Mouse (Mus musculus) testis, postnatal 10 days (tissue): ENCODE data around the gene Snap25.

Source experiments
- DNase-seq: peaks from one replicate; pipeline ENCODE4 v3.0.0; 2021; ENCODE audit warnings: low spot score

Snap25 gene

DNA sequence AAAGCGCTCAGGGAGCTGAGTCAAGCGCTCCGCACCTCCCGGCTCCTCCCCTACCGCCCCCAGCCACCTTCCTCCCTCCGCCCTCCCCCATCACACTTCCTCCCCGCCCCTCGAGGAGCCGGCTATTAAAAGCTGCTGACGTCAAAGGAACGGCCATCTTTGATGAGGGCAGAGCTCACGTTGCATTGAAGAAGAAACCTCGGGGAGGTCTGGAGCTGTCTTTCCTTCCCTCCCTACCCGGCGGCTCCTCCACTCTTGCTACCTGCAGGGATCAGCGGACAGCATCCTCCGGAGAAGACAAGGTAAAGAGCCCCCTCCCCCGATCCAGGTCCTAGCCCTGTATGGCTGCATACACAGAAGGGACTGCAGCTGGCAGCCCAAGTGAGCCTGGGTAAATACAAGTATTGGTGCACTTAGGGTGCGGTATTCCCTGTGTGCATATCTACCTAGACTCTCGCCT is at the start of gene Snap25:
TSS of gene Snap25 (plus strand) at position 155 of the 460 bp plus-strand sequence.
- DNase-seq, result peak; percentile 38

DNA sequence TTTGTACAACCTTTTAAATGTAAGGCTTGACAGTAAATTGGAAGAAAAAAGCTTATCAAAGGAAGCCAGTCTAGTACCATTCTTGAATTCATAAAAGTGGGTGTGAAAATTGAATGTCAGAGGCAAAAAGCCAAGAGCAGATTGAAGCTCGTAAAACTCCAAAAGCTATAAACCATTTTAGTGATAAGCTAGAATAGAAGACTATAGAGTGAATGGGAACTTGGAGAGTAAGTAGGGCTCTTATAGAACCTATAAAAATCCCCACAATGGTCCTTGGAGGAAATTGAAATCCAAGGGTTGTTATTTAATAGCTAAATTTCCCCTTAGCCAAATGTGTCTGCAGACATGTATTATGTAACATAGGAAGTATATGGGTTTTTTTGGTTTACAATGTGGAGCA is 46.3 kb upstream of the Snap25 start:
- no peak for DNase-seq

DNA sequence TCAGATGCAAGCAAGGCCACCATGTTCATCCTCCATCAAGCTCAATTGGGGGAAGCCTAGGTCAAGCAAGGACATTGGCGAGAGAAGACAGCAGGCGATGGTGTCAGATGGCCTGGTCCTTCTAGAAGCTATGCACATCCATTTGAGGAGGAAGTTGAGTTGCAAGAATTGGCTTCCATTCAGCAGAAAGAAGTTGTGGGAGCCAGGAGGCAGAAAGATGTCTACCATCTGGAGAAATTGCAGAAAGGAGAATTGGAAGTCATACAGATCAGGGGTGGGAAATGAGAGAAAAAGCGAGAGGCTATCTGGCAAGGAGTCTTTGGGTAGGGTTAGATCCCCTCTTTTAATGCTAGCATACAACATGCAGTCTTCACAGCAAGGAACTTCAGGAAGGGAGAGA is 44.1 kb upstream of the Snap25 start:
- no peak for DNase-seq

DNA sequence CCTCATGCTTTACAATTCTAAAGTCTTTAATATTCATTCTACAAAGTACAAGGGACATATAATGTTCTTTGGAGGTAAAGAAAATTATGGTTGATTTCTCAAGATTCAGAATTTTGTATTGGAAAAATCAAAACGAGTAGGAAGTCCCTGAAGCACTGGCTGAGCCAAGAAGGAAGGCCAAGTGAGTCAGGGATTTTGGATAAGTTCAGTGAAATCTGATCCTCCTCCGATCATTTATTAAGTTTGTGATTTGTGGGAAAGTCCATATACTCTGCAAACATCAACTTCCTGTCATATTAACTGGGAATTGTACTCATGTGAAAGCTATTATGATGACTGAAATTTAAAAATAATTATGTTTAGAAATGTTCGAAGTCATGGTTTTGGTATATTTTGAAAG is 43.6 kb upstream of the Snap25 start:
- no peak for DNase-seq

DNA sequence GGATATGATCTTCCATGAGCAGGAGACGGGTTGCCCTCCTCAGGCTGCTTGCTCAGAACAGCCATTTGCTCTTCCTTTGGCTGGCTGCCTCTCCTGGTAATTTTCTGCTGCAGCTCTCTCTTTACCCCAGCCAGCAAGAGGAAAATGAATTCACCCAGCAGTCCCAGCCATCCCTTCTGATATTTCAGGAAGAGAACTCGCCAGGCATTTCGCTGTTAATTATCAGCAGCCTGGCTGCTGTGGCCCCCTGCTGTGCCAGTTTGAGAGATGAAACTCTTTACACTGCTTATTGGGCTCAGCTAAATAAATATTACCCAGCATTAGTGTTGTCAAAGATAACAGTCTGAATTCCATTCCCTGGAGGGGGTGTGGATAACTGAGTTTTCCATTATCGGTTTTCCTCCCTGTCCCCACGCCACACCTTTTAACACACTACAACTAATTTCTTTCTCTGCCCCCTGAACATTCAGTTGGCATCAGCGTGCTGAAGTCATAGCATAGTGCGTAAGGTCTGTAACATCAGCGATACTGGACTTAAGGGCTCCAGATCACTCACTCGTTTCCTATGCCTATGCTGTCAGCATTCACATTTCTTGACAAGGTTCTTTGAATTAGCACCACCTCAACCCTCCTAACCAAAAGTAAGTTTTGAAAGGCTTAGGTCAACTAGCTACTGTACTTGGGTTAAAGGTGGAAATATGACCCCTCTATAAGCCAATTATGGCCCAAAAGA is 42.5 kb upstream of the Snap25 start:
- DNase-seq, result no peak

DNA sequence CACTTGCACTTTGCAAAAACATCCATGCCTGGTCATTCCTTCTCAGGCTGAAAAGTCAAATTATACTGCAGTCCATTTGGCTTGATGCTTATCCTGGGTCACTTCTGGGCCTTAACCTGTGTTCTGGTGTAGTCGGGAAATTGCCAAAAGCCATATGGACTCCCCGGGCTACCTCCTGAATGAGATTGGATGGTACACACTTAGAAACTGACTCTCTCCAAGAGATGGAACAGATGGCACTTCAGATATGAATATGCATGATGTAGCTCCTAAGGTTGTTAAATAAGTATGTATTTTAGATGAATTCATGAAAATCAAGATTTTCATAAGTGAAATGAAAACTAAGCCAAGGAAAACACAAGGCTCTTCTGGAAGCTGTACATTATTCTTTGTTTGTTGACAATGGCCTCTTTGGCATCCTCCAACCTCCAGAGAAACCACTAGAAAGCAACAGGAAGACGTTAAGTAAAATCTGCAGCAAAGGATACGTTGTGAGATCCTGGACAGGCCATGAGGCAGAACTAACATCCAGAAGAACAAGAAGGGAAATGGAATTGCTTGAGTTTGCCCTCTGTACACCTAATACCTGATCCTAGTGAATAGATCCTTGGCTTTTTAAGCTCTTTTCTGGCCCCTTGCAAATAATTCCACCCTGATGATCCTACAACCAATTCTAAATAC is 39.0 kb upstream of the Snap25 start:
- no peak for DNase-seq

DNA sequence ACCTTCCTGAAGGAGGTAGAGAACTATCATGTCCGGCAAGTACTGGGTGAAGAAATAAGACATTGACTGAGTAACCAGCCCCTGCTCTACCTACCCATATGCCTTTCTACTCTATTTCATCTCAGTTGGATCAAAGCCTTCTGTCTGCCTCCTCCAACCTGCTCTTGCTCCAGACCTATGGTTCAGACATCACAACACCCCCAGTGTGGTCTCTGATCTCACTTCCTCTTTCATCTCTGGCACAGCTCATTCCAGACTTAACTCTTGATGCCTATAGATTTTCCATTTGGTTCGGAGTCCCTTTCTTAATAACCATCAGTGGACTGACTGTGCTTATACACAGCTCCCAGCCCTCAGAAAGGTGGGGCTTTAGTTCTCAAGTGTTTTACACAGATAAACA is 37.1 kb upstream of the Snap25 start:
- DNase-seq, result no peak

DNA sequence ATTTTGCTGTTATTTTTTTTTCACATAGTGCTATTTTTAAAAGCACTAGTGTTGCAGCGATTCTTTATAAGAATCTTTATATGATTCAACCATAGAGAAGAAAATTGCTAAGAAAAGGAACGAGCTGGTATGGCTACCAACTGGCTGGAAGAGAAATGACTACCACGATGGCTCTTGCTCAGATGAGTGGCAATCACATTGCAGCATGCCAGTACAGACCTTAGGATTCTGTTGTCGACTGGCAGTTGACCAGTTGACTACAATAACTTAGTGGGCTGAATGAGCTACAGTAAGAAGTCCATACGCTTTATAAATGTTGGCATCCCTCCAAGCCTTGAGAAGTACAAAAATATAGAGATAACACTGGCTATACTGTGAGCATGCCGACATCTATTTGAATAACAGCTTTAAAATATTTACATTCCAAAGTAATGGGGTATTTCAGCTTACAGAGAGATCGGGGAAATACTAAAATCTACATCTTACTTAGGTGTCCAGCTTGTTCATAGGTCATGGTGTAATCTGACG is 36.3 kb upstream of the Snap25 start:
- no peak for DNase-seq

DNA sequence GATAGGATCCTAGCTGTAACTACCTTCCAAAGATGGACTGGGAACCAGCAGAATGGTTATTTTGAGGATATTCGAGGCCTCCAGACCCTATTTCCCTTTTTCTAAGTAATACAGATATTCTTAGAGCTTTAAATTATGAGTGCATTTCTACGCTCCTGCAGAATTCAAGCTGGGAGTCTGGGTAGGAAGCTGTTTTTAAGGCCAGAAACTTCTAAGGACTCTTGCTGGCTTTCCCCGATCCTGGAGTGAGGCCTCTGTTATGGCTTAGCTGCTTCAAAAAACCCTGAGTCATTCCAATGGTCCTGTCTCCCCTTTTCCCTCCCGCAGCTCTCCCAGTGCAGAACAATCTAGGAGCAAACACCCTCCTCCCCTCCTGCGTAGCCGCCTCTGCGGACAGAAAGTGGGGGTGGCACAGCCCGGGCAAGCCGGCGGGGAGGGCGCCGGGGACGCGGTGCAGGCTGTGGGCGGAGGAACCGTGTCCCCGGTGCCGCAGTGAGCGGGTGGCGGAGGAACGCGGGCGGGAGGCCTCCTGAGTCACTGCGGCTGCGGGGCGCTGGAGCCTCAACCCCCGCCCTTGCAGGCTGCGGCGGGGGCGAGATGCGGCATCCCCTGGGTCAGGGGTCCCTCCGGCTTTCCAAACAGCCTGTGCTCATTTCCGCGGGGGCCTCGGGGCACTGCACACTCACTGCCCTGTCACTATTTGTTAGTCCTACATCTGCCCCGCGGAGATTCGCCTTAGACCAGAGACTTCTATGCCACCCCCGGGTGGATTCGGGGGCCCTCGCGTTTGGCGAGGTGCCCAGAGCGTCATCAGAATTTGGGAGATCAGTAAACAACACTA is 34.7 kb upstream of the Snap25 start:
- peak; percentile 78 for DNase-seq

DNA sequence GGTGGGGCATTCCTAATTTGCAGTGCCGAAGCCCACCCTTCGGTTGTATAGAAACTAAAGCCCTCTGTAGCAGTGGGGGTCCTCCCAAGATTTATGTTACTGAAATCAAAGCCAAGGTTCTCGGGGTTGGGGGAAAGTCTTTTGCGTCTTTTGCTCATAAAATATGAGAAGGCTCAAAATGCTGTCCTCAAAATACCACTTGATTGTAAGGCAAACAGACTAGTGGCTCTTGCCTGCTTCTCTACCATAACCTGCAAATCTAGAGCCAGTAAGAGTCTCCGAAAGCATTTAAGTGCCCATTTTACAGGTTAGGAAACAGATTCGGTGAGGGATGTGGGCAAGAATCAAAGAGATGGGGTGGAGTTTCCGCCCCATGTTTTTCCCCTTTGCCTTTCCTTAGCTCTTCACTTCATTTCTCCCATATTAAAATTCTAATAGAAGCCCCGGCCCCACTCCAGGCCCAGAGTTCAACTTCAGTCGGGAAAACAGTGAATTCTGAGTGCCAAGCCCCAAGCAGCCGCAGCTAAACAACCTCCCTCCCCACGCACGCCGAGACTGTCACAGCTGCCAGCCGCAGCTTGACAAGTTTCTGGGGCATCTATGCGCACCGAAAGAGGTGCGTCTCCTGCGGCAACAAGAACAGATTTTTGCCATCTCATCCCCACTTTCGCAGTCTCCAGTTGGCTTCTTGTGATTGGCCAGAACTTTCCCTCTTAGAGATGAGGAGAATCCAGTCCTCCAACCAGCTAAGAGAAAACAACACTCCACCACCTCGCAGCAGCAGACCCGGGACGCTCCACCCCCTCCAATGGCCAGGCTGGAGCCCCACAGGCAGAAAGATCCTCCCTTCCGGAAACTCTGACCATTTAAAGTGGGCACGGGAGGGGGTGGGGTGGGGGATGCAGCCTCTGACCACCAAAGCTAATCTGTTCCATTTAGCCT is 33.7 kb upstream of the Snap25 start:
- peak; percentile 84 for DNase-seq

DNA sequence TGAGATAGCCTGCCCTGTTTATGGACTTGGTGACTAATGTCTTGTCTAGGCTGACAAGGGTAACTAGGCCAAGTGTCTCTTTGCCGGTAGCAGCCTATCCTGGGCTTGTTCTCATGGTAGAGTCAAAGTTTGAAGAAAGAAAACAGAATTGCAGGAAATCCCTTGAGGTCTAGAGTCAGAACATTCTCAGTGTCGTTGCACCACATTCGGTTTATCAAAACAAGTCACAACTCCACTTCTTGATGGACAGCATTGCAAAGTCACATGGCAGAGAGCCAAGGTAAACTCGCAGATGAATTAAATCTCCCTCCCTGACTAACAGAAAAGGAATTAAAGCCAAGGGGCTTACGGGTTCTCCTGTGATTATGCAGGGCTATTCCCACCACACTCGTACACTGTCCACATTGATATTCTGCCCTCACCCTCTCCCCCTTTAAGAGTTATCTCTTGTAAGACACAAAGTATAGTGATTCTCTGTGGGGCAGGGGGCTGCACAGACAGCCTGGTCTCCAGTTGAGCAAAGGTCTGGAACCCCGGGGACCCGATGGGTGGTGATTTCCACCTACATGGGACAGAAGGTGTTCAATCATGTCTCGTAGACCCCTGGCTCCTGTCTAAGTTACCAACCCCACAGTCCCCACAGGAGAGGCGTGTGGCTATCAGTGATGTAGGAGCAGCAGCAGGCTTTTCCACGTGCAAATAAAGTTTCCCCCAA is 30.9 kb upstream of the Snap25 start:
- no peak for DNase-seq

DNA sequence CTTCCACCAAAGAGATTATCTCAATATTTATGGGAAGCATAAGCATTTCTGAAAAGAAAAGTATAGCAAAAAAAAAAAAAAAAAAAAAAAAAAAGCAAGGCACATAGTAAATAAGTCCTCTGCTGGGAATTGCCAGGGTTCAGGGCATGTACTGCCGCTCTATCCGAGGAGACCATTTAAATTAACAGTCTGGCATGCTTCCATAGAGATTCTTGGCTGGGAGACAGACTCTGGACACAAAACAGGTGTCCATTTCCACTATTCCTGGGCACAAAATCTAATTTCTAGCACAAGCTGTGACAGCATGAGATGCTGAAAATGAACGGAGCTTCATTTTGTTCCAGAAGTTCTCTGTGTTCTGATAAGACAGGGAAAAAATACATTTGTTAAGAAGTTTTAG is 27.1 kb upstream of the Snap25 start:
- DNase-seq, result no peak

DNA sequence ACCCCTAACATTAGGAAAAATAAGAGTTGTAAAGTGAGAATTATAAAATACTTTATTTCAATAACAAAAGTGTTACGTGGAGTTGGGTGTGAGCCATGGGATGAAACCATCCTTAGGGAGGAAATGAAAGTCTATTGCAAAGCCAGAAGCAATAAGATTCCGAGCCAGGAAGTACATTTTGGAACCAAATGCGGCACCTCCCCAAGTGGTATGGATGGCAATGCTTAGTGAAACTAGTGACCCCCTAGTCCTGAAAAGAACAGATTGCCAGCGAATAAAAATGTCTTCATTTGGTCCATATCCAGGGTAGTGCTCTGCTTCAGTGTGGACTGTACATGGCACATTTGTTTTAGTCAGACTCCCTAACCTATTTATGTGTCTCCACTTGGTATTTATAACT is 25.9 kb upstream of the Snap25 start:
- DNase-seq, result no peak

DNA sequence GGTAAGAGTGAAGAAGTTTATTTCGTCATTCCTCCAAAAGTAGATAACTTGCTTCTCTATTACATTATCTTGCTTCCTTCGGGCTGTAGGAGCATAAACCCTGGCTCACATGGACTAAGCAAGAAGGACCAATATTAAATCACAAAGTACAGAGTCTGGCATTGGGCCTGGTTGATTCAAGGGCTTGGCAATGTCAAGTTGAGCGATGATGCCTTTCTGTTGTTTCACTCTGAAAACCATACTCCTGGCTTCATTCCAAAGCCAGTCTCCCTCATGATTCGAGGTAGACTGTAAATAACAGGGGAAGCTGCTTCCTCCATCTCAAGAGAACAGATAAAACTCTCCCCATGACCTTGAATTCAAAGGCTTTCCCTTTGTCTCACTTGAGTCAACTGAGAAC is 23.8 kb upstream of the Snap25 start:
- no peak for DNase-seq

DNA sequence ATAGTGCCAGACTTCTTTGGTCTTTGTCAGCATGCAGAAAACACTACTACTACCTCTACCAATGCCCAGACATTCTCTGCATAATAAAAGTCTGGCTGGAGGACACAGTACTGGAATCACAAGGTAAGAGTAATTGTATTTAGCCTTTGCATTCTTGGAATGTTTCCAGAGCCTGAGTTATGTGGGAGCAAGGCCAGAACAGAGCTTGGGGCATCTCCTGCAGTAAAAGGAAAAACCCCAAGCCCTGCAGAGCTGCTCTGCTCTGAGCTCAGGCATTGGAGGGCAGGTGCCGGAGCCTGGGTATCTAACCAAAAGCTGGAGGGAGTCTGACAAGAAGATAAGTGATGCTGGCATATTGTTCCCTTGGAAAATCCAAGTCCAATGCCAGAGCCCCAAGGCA is 21.6 kb upstream of the Snap25 start:
- no peak for DNase-seq

DNA sequence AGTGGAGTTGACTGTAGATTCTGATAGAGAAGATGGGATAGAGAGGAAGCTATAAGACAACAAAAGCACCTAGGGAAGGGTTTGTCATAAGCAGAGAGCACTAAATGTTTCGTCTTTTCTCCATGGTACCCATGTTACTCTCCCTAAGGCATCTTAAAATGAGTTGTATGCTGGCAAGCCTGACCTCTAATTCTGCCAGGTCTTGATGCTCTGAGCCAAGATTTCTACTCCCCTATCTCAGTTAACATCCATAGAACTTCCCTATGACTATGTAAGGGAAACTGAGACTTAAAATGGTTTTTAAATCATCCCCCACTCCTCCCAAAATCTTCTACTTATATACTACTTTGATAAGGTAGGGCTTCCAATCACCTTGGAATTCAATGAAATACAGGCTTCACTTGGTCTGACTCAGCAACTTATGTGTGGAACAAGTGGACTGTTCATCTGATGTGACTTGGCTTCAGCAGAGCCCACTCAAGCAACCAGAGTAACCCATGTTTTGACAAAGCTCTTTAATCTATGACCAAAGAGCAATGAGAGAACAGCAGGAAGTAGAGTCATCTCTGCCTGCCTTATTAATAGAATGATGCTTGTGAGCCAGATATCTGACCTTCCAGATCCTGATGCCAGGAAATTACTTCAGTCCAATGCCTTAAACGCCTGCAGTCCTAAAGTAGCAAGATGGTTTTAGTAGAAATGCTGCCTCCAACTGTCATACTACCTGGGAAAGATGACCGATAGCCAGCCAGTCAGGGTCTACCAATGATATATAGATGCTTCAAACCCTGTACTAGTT is 13.6 kb upstream of the Snap25 start:
- no peak for DNase-seq

DNA sequence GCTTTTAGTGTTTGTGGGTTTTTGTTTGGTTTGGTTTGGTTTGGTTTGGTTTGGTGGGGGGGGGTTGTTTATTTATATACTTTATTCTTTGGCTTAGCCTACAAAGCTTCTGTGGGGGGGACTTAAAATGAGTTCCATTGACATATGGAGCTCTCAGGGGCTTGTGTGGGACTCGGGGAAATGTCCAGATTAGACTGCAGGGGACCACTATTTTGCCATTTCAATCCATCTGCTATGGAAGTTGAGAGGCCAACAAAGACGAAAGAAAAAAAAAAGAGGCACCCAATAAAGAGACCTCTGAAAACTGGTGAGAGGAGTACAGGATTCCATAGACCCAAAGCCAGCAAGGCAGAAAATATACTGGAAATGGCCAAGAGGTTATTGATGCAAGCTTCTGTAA is 9.9 kb upstream of the Snap25 start:
- no peak for DNase-seq

DNA sequence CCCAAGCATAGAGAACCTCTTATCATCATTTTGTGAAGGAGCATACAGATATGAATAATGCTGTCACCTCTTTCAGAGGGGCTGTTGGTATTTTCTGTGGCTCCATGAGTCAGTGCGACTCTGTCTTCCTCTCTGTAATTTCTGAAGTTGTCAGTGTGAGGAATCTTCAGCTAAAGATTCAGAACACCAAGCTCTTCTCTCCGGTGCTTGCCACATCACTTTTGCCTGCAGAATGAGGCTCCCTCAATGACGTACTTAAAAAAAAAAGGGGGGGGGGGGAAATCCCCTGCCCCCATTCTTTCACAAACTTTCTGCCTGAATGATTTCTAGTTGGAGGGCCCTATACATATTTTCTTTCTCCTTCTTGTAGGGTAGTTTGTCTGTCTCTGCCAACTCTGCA is 2.1 kb upstream of the Snap25 start:
- DNase-seq, result no peak

DNA sequence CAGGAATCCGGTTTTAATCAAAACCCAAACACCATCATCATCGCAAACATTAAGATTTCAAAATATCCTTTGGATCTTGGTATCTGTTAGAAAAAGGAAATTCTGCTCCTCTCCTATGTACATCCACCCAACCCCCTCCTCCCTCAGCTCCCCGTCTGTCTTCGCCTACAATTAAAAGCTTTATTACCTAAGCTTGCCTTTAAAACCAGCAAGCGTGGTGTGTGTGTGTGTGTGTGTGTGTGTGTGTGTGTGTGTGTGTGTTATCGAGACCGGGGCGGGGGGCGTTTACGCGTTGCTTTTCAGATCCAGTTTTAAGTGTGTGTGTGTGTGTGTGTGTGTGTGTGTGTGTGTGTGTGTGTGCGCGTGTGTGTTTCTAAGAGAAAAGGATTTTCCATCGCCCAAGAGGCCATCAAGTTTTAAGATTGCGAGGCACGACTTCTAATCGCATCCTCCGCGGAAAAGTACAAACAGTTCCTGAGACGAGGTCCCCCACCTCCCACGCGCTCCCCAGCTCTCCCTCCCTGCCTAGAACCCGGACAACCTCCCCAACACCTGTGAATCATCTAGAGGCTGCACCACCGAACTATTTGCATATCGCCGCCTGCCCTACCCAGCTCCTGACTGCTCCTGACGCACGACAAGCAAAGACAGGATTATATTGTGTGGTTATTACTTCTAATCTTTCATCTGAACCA is 1.4 kb upstream of the Snap25 start:
- no peak for DNase-seq
